Mouse (Mus musculus) cerebellum, adult 2 months (tissue): Measurements from ENCODE around the gene Vpreb3. TPM values are rescaled to one million over a fixed set of nuclear protein-coding genes. Genes with fewer than 3 reads are reported as not detected.
A peak's percentile ranks its signal among the peaks of the same experiment; 100 is the strongest.

Experiments used
- DNase-seq, 2 experiments: peaks; one replicate each; pipeline ENCODE4 v3.0.0; 2021
- H3K27ac ChIP-seq: fragments of 200-500 bp; 2 replicates; pipeline ENCODE4 v1.5.1; 2012; ENCODE audit warnings: low read length, control low read depth, inconsistent platforms; ENCODE audit not compliant: insufficient read depth
- H3K27me3 ChIP-seq: fragments of 200-500 bp; 2 replicates; pipeline ENCODE4 v1.6.1; 2012; ENCODE audit warnings: inconsistent platforms, mild to moderate bottlenecking, low read length, moderate library complexity; ENCODE audit not compliant: control insufficient read depth, insufficient read depth
- H3K4me1 ChIP-seq: fragments of 200-500 bp; 2 replicates; pipeline ENCODE4 v1.6.1; 2011; ENCODE audit warnings: low read length; ENCODE audit not compliant: control insufficient read depth, insufficient read depth
- H3K4me3 ChIP-seq: fragments of 200-500 bp; replicated peaks from 2 replicates; pipeline ENCODE3; 2011; ENCODE audit warnings: mild to moderate bottlenecking, low read depth, low read length, control low read depth; ENCODE audit not compliant: insufficient read depth
- CTCF ChIP-seq: fragments of 200-500 bp; IDR thresholded peaks from 2 replicates; pipeline ENCODE4 v1.5.1; 2011; ENCODE audit warnings: low read depth, mild to moderate bottlenecking, control low read depth, low read length, moderate library complexity, borderline replicate concordance; ENCODE audit not compliant: insufficient read depth
- POLR2A ChIP-seq: fragments of 200-500 bp; IDR thresholded peaks from 2 replicates; pipeline ENCODE4 v1.6.1; 2011; ENCODE audit warnings: low read length, control low read depth, borderline replicate concordance; ENCODE audit not compliant: insufficient read depth
- WGBS: fragments of 180-500 bp; shearing (Covaris S2); methylation state at CpG from one replicate; pipeline ENCODE4 v1.1.7; 2018; 5-methylcytosine and 5-hydroxymethylcytosine counted together
- polyA plus RNA-seq: library from polyadenylated mRNA; depleted of rRNA; stranded (reverse); fragments of >200 nt; gene quantifications from 2 replicates; pipeline ENCODE4 v1.2.3, GENCODE M21; 2012

Vpreb3 gene
- polyA plus RNA-seq, 1 experiment = 1.00 TPM

DNA sequence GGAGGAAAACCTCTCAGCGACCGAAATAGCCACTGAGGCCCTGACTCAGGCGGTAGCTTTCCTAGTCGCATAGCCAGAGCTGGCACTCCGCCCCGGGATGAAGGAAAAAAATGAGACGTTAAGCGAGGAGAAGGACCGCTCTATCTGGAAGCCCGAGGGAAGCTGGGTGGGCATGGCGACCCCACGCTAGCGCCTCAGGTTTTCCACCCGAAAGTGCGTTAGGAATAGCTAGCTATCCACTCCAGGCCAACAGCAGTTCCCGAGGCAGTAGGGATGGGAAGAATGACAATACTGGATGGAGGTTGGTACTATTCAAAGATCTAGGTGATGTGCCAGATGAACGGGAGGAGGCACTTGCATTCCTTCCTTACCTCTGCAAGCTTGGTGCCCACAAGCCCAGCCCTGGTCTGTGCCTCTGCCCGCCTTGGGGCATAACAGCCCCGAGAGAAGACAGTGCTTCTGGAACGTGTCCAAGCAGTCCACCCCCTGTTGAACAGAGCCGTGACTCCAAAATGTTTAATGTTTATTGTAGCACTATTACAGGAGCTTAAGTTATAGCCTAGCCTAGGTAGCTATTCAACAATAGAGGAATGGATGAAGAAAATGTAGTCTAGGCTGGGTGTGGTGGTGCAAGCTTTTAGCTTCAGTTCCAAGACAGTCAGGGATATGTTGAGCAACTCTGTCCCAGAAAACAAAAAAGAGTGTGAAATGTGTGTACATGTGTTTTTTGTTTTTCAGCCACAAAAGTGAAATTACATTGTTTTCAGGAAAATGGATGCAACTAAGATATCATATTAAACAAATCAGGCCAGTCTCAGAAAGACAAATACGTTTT, 20.9 kb upstream of the Vpreb3 start:
- Histone ChIP-seq H3K27me3 (no peaks in the 10 kb centered on the region), H3K27ac (peak overlapping the region; percentile 93), H3K4me3 (peak overlapping the region; percentile 93), H3K4me1 (peaks cover 7% of the 10 kb centered on the region; the same call in 1 of the 2 replicates)
- TF ChIP-seq POLR2A (no peak), CTCF (no peak)
- DNase-seq = no peak
- 4% methylated on average over 22 of the region's 22 CpGs for WGBS

- Histone ChIP-seq H3K27ac (no peak overlapping the region), H3K27me3 (no peaks in the 10 kb centered on the region), H3K4me3 (no peak overlapping the region), H3K4me1 (peaks cover 4% of the 10 kb centered on the region; the same call in 1 of the 2 replicates)
- no peak for DNase-seq
- 67% methylated on average over 2 of the region's 2 CpGs for WGBS
- TF ChIP-seq CTCF = no peak
- no peak for TF ChIP-seq POLR2A
Measured at GRCm38 (mm10) chr10:75924324-75924723, 18.5 kb upstream of the Vpreb3 start.

DNA sequence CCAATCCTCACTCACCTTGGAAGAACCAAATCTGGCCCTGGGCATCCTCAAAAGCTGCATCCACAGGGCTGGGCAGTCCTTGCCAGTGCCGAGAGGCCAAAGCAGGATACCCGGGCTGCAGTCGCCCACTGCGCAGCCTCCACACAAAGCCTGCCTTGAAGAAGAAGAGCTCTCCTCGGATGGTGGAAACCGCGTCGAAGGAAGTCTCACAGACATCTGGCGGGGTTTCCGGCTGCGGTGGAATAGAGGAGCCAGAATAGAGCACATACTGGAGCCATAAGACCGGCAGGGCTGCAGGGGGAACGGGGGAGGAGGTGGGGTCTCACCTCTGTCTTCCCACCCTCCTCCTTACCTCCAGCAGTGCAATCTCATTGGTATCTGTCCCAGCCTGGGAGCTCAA, 16.5 kb upstream of the Vpreb3 start:
- Histone ChIP-seq H3K4me1 (peaks cover 4% of the 10 kb centered on the region; the same call in 1 of the 2 replicates), H3K27ac (no peak overlapping the region), H3K27me3 (no peaks in the 10 kb centered on the region), H3K4me3 (no peak overlapping the region)
- DNase-seq = no peak
- TF ChIP-seq CTCF = no peak
- TF ChIP-seq POLR2A = no peak
- 72% methylated on average over 13 of the region's 13 CpGs for WGBS

DNA sequence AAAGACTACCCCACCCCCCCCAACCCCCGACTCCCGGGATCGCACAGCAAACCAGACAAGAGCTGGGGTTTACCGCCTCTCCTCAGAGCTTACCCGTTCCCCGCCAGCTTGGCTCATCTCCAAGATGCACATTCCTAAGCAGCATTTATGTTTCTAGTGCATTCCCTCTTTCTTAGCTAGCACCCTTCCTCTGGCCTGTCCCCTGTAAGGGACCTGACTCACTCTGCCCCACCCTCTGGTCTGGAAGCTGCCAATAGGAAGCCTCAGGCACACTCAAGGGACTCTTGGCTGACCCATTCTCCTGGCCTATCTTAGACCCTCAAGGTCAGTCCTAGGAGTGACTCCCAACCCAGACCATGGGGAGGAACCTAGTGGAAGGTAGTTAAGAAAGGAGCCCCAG, 12.6 kb upstream of the Vpreb3 start:
- TF ChIP-seq CTCF (no peak), POLR2A (no peak)
- H3K27ac ChIP-seq = no peak overlapping the region
- 23% methylated on average over 6 of the region's 6 CpGs for WGBS
- H3K4me3 ChIP-seq = no peak overlapping the region
- no peaks in the 10 kb centered on the region for H3K4me1 ChIP-seq
- no peak for DNase-seq
- H3K27me3 ChIP-seq = no peaks in the 10 kb centered on the region

DNA sequence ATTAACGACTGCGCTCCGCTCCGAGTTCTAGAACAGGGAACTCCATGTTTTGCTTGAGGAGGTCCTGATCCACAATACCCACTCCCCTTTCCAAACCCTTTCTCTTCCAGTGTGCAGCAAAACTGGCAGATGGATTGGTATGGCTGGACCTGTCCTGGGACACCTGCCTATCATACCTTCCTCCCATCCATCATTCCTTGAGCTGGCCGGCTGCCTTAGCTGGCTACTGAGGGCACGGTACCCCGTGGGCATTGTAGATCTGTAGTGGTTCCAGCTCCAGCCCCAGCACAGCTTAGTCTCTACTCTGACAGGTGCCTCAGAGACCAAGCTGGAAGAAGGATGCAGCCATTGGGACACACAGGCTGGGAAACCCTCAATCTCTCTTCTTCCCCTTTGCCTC, 11.5 kb upstream of the Vpreb3 start:
- Histone ChIP-seq H3K4me1 (no peaks in the 10 kb centered on the region), H3K27me3 (no peaks in the 10 kb centered on the region), H3K4me3 (no peak overlapping the region), H3K27ac (no peak overlapping the region)
- TF ChIP-seq POLR2A (no peak), CTCF (no peak)
- no peak for DNase-seq
- WGBS = 42% methylated on average over 7 of the region's 7 CpGs

DNA sequence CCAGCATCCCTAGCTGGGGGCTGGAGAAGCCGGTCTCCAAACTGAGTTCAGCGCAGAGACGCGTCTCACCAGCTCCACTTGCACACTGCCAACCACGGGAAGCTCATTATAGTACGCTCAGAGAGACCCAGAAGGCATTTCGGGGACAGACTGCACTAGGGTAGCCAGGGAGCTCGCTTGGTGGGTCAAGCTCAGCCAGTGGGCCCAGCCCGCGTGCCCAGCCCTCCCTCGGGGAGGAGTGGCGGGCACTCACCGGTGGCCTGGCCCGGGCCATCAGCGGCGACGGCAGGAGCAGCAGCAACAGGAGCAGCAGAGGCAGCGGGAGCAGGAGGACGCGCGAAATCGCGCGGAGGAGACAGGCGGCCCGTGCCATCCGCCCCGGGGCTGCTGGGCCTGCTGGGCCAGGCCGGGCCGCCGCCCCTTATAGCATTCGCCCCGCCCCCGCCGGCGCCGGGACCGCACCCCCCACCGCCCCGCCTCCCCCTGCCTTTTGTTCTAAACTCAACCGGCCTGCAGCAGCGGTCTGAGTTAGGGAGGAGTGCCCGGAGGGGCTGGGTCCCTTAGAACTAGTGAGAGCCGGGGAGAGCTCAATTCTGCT, 10.7 kb upstream of the Vpreb3 start:
- WGBS = 2% methylated on average over 44 of the region's 44 CpGs
- Histone ChIP-seq H3K4me3 (peak overlapping the region; percentile 50), H3K4me1 (peaks cover 4% of the 10 kb centered on the region), H3K27me3 (no peaks in the 10 kb centered on the region), H3K27ac (no peak overlapping the region)
- DNase-seq = peak; percentile 28 to 53
- TF ChIP-seq POLR2A (no peak), CTCF (no peak)

GRCm38 (mm10) chr10:75932891-75933290, 10.0 kb upstream of the Vpreb3 start, which contains the start of gene Chchd10:
Gene Chchd10, plus strand, starts transcription at chr10:75933130.
- Histone ChIP-seq H3K4me3 (peak within 1 kb of the TSS; percentile 50), H3K27me3 (no peaks in the 10 kb centered on the region), H3K4me1 (peaks cover 7% of the 10 kb centered on the region), H3K27ac (no peak within 1 kb of the TSS)
- no peak for TF ChIP-seq POLR2A
- no peak for TF ChIP-seq CTCF
- 61% methylated on average over 6 of the region's 6 CpGs for WGBS
- DNase-seq = no peak

DNA sequence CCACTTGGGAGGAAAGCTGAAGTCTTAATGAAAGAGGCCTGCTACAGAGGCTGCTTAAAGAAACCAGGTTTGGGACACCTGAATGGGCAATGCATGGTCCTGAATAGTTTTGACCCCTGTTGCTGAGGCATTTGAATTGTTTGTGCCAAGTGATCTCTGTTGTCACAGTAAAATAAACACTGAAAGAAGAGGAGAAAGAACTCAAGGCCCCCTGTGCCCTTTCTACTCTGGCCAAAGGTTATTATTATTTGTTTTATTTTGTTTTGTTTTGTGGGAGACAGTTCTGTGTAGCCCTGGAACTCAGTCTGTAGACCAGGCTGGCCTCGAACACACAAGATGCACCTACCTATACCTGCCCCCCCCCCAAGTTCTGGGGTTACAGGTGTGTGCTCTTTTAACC, 7.9 kb upstream of the Vpreb3 start:
- H3K4me3 ChIP-seq = no peak overlapping the region
- H3K4me1 ChIP-seq = peaks cover 12% of the 10 kb centered on the region
- no peak overlapping the region for H3K27ac ChIP-seq
- no peak for TF ChIP-seq POLR2A
- no peak for TF ChIP-seq CTCF
- 84% methylated on average over 1 of the region's 1 CpGs for WGBS
- no peak for DNase-seq
- H3K27me3 ChIP-seq = no peaks in the 10 kb centered on the region
